Mouse (Mus musculus): ENCODE results near the gene Ccr7.

Ccr7 gene

DNA sequence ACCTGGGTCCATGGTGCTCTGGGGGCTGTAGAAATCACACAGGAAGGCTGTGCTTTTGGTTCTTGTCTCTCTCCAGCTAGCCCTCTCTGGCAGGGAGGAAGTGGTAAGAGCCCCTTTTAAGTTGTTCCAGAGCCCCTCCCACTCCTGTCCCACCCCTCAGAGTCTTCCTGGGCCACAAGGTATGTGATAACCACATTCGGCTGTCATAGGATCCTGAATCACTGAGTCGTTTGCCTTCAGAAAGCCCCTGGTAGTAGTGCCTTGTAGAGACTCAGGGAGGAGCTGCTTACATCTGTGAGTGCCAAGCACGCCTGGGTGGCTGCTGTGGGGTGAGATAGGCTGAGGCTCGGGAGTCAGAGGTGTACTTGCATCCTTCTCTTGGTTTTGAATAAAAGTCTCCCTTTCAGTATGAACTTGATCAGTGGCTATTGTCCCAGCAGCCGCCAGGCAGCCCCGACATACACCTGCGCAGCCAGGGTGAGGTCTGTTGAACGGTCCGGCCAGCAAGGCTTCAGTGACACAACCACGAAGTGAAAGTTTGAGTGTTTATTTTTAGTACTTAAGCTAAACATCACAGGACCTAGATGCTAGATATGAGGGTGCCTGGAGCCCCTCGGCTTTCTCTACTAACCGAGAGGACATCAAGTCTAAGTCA, at the start of gene Ccr7:
Gene Ccr7, minus strand, starts transcription at position 91 of the 655 bp plus-strand sequence.
- no peak for DNase-seq

DNA sequence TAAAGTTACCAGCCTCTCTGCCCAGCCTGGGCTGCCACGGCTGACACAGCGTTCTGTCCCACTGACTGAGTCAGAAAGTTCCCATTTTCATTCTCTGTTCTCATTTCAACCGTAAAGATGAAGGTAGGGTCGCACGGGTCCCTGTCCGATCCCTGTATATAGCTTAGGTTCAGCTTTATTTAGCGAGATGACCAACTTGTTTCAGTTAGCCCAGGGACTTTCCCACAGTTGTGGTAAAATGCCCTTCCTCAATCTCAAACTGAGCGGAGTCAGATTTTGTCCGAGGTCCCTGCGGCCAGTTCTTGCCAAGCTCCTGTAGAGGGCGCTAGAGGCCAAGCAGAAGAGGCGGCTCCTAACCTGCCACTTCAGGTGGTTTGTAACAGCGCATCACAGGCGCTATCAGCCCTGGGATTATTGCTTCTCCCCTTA, 34.3 kb upstream of the Ccr7 start:
- DNase-seq: peak; percentile 47

DNA sequence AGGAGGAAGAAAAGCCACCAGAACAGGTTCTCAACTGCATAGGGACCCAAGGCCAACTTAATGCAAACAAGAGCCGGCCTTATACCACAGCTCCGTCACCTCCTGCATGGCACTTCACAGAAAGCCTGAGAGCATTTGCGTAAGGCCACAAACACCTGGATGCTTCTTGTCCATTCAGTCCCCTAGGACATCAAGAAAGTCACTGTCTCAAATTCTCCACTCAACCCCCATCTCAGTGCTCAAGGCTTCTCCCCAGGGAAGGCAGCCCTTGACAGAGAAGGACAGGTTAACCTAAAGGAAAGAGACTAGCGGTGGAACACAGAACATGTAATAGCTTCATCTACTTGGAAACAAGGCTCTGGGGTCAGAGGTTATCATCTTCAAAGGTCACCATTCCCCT, 32.5 kb upstream of the Ccr7 start:
- no peak for DNase-seq

GRCm38 (mm10) chr11:99186836-99187235, 32.0 kb upstream of the Ccr7 start:
- no peak for DNase-seq

DNA sequence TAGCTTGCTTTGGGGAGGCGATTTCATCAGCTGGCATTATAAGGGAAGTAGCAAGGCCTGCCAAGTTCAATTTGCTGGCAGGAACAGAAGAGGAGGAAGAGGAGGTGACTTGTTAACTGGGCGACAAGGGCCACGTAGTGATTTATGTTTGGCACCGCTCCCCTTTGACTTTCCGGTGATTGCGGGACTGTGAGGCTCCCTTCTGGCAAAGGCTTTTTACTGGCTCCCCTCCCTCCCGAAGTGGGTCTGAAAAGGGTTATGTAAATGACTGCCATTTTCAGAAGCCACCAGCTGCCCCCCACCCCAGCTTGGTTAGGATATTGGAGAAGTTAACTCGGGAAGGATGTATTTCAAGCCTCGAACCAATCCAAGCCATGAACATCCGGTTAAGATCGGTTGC, 27.7 kb upstream of the Ccr7 start:
- no peak for DNase-seq

DNA sequence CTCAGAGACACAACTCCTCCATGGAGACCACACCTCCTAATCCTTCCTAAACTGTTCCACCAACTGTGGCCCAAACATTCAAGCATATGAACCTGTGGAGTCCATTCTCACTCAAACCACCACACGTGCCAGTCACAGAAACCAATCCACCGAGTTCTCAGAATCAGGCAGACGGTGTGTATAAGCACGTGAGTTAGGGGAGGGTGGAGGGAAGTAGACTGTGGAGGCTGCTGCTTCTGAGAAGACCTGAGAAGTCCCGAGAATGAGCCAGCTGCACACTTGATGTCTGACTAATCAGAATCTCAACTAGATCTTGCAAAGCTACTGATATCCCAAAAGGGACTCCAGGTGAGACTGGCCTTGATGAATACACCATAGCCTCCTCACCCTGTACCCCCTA, 25.2 kb upstream of the Ccr7 start:
- no peak for DNase-seq

DNA sequence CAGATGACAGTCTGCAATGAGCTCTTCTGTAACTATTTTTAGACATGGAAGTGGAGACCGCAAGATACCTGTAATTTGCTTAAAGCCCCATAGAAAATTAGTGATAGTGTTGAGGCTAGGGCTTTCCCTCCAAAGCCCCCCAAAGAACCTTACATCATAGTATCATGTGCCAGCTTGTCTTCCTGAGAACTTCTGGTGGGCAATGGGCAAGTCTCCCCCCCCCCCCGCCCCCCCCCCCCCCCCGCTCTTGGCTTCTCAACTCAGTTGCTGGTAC, 23.0 kb upstream of the Ccr7 start:
- DNase-seq: no peak

DNA sequence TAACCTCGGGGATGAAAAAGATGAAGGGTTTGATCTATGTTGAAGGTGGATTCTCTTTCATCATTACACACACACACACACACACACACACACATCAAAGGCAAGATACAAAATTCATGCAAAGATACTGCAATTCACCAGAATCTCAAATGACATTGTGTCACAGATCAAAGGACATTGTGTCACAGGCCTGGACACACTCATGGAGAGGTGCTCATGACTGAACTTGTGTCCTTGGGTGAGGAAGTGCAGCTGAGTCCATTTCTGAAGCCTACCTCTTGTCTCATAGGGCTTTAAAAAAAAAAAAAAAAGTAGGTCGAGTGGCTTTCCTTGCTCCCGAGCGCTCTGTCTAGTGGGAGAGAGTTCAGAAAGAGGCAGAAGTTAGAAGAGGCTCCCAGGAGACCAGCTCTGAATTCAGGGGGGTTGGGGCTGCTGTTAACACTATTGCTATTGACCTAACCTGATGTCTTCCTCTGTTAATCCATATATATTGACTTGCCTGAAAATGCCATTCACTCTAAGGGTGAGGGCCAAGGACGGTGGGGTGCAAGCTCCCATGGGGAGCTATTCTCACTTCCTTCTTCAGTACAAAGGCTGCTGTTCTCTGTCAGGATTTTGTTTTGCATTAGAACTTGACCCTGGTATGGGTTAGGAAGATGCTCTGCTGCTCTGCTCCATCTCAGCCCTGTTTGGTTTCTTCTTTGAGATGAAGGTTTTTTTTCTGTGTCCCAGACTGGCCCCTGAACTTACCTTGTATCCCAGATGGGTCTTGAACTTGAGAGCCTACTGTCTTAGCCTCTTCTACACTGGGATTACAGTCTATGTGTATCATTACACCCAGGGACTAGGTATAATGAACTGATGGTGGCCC, 22.4 kb upstream of the Ccr7 start:
- DNase-seq: no peak

GRCm38 (mm10) chr11:99172002-99172401, 17.1 kb upstream of the Ccr7 start:
- no peak for DNase-seq

GRCm38 (mm10) chr11:99171442-99171841, 16.6 kb upstream of the Ccr7 start:
- no peak for DNase-seq

DNA sequence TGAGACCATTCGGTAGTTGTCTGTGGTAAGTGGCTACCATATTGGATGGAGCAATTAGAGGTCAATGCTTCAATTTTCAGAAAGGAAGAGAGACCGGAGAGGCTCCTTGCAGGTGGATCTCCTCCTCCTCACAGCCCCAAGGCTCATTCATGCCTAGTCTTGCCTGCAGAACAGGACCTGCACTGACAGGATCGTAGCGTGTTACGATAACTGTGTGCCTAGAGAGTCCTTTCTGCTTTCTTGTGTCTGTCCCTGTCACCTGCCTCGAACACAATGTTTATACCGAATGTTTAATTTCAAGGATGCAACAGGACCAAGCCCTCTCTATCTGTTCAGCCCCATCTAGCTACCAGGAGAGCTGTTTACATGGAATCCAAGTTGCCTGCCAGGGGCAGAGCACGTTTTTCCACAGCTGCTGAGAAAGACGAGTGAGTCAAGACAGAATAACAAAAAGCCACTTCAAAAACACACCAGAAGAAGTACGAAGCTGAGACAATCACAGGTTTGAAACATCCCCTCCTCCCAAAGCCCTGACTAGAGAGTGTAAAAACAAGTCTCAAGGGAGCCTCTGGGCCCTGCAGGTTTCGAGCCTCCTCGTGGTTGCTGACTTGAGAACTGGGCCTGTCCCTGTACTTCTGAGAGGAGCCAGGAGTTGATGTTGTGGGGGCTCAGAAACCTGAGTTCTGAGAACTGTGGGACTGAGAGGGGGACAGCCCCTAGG, 15.8 kb upstream of the Ccr7 start:
- DNase-seq: no peak

DNA sequence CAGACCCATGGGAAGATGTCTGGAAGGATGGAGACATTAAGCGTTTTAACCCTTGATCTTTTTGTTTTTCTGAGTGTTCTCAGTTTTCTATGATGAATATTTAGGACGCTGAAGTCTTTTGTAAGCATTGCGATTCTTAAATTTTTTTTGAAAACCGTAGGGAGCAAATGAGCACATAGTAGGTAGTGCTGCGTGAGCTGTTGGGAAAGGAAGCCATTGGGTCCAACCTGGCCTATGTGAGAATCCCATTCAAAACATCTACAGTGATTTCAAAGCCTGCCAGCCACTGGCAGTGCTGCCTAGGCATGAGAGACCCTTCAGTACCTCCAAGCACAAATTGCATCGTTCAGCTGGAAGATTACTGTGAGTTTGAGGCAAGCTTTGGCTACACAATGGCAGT, 15.1 kb upstream of the Ccr7 start:
- no peak for DNase-seq

DNA sequence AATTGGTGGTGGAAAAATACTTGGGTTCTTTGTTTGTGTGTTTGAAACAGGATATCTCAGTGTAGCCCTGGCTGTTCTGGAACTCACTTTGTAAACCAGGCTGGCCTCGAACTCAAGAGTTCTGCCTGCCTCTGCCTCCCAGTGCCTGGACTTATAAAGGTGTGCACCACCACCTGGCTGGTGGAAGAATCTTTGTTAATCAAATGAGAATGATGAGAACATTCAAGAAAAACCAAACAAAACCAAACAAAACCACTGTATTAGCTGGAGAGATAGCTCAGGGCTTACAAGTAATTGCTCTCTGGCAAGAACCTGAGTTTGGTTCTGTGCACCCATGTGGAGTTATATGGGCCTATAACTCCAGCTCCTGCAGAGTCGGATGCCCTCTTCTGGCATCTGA, 14.6 kb upstream of the Ccr7 start:
- no peak for DNase-seq

- DNase-seq: no peak
These were observed 13.2 kb upstream of the Ccr7 start for GRCm38 (mm10) chr11:99168030-99168474.

GRCm38 (mm10) chr11:99167576-99167975, 12.7 kb upstream of the Ccr7 start:
- DNase-seq: no peak

DNA sequence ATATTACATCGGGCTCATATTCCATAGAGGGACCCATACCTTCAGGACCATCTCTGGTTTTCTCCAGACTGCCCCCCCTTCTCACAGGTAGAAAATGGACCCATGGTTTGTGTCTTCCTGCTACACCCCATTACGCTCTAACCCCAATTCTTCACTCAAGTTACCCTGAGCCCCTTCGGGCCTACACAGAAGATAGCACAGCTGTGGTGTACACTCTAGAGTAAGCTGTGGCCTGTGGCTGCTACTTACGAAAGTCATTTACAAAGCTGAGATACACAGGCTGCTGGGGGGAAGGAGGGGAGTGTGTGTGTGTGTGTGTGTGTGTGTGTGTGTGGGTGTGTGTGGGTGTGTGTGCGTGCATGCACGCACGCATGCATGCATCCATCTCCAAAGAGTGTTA, 11.4 kb upstream of the Ccr7 start:
- no peak for DNase-seq

DNA sequence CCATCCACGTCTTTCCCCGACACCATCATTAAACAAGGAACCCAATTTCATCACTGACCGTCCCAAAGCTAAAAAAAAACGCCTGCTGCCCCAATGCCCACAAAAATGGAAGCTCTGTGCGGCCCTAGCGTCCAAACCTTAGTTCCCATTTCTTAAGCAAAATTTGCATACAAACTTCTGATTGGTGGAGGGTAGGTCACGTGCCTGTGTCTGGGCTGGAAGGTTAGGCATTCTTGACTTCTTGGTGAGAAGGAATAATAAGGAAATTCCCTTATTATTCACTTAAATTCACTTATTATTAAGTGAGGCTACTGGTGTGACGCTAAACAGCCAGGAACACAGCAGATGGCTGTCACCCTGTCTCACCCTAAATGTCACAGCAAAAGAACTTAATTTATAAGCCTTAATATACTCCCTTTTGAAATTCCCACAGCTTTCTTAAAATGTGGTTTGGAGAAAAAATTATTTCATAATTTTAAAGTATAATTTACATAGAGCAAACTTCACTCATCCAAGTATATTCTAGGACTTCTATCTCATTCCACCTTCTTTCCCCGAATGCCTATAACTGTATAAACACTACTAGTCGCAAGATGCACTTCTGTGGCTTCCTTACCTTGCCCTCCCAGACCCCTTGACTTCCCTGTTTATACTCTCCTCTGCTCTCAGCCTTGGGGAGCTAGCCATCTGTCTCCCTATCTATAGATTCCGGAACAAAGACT, 10.3 kb upstream of the Ccr7 start:
- no peak for DNase-seq

- no peak for DNase-seq
These were observed 8.3 kb upstream of the Ccr7 start for GRCm38 (mm10) chr11:99162972-99163686.

- no peak for DNase-seq
These were observed 6.8 kb upstream of the Ccr7 start for GRCm38 (mm10) chr11:99161648-99162047.

DNA sequence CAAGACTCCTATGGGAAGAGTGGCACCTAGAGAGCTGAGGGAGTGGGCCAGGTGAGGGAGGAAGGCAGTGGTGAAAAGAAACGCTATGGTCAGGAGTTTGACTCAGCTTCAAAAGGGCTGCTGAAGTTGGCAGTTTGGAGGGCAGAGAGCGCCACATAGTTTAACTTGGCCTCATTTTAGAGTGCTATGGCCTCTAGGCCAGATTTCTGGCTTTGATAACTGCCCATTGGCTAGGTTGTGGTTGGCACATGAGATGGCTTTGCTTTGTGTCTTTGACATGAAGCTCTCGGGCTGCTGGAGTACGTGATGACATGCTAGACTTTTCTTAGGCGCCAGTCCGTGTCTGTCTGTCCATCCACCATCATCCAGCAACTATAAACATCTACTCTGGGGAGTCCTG, 5.4 kb upstream of the Ccr7 start:
- DNase-seq: no peak

DNA sequence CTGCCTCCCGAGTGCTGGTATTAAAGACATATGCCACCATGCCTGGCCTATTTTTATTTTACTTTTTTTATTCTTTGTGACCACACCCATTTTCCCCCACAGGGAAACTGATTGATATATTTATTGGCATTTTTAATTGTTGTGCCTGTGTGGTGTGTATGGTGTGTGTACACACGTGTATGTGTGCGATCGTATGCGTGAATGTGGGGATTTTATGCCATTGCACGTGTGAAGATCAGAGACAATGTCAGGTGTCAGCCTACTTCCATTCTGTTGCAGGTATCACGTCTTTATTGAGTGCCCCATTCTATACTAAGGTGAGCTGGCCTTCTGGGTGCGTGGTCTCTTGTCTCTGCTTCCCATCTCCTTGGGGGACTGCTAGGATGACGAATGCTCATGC, 940 bp upstream of the Ccr7 start:
- DNase-seq: no peak

All from right cerebral cortex, postnatal 14 days (tissue).